Mouse (Mus musculus) intestine, embryonic 14.5 days (tissue): Measurements from ENCODE around the gene Gm44502. TPM values are rescaled to one million over a fixed set of nuclear protein-coding genes. Genes with fewer than 3 reads are reported as not detected.

Experiments
- ATAC-seq: fragments of 200-750 bp; cut with Nextera tagmentation; replicated peaks from 2 replicates; pipeline ENCODE4 v1.8.0; 2017; ENCODE audit warnings: low read depth, moderate number of reproducible peaks, moderate TSS enrichment, moderate library complexity; ENCODE audit not compliant: low FRiP score, low TSS enrichment
- DNase-seq: peaks from one replicate; pipeline ENCODE4 v3.0.0-alpha.2; 2018; ENCODE audit warnings: low spot score
- H3K27ac ChIP-seq: fragments of 300-500 bp; sonication (generic); 2 replicates; pipeline ENCODE4 v1.5.1; 2014; ENCODE audit warnings: low read depth, mild to moderate bottlenecking, control low read depth
- H3K27me3 ChIP-seq: fragments of 300-500 bp; sonication (generic); replicated peaks from 2 replicates; pipeline ENCODE4 v1.6.1; 2014; ENCODE audit warnings: low read length, control low read depth; ENCODE audit not compliant: control insufficient read depth, insufficient read depth
- H3K36me3 ChIP-seq: fragments of 300-500 bp; sonication (generic); 2 replicates; pipeline ENCODE4 v1.6.1; 2014; ENCODE audit warnings: low read length, control low read depth; ENCODE audit not compliant: control insufficient read depth, insufficient read depth
- H3K4me1 ChIP-seq: fragments of 300-500 bp; sonication (generic); replicated peaks from 2 replicates; pipeline ENCODE4 v1.6.1; 2014; ENCODE audit warnings: low read length, control low read depth, mixed read lengths; ENCODE audit not compliant: control insufficient read depth, insufficient read depth
- H3K4me2 ChIP-seq: fragments of 300-500 bp; sonication (generic); 2 replicates; pipeline ENCODE4 v1.6.1; 2014; ENCODE audit warnings: low read length
- H3K4me3 ChIP-seq: fragments of 300-500 bp; sonication (generic); 2 replicates; pipeline ENCODE4 v1.5.1; 2014; ENCODE audit warnings: low read depth, low read length, control low read depth, mixed read lengths
- H3K9ac ChIP-seq: fragments of 300-500 bp; sonication (generic); 2 replicates; pipeline ENCODE4 v1.6.1; 2014; ENCODE audit warnings: mild to moderate bottlenecking, low read length
- H3K9me3 ChIP-seq: fragments of 300-500 bp; sonication (generic); 2 replicates; pipeline ENCODE4 v1.6.1; 2016; ENCODE audit warnings: low read length, control low read depth; ENCODE audit not compliant: control insufficient read depth
- WGBS: fragments of 180-500 bp; shearing (Covaris S2); extraction: QIAGEN DNeasy Blood & Tissue Kit; methylation state at CpG from one replicate; pipeline ENCODE4 v1.1.7; 2014; 5-methylcytosine and 5-hydroxymethylcytosine counted together
- polyA plus RNA-seq: library from polyadenylated mRNA; unstranded; fragments of >200 nt; fragmentation: Nextera tagmentation; extraction: Ambion mirVana; gene quantifications from 2 replicates; pipeline ENCODE4 v1.2.1, GENCODE M21; 2014

Gene Gm44502
- polyA plus RNA-seq, 1 experiment from 2014 or later, result not detected

DNA sequence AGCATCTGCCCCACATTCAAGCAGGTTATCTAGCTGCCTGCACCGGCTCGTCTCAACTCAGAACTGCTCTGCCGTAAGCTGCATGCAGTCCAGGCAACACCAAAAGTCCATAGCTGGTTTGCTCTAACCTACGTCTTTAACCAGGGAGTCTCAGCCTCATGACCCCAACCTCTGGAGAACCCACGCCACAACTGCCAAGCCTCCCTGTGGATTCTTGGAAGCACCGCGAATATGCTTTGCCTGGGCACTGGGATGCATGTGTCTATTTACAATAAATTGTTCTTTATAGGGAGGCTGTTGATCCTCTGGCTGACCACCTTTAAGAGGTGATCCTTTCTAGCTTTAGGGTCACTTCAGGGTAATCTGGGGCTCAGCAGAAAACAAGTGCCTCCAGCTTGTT is 57.0 kb downstream of the Gm44502 start:
- WGBS, result 85% methylated on average over 7 of the region's 7 CpGs
- H3K27ac ChIP-seq, result no peak overlapping the region
- H3K27me3 ChIP-seq, result peaks cover 15% of the 10 kb centered on the region

DNA sequence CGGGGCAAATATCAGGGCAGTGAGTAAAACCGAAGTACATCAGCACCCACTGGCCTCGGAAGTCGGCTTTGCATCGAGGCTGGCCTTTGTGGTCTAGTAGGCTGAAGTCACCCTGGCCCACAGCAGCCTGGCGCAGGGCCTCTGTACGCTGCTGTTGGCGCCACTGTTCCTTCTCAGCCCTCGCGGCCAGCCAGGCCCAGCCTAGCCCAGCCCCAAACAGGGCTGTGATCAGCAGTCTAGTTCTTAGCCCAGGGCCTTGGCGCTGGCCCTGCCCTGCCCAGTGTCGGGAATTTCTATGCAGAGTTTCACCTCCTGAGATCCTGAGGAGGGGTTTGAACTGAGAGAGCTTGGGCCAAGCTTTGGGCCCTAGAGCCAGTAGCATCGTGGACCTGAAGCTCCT is 57.4 kb downstream of the Gm44502 start:
- Histone ChIP-seq H3K27ac (no peak overlapping the region), H3K36me3 (peaks cover 56% of the 10 kb centered on the region), H3K4me2 (no peak overlapping the region)

More for the DNA sequence above, 57.0 kb downstream of the Gm44502 start:
- ATAC-seq, result no peak
- Histone ChIP-seq H3K4me1 (peaks cover 10% of the 10 kb centered on the region; the same call in 1 of the 2 replicates), H3K4me2 (peak overlapping the region; percentile 77), H3K36me3 (peaks cover 52% of the 10 kb centered on the region), H3K4me3 (no peak overlapping the region; the same call in 1 of the 2 replicates), H3K9me3 (no peaks in the 10 kb centered on the region), H3K9ac (no peak overlapping the region)
- no peak for DNase-seq

More for the DNA sequence above, 57.4 kb downstream of the Gm44502 start:
- Histone ChIP-seq H3K4me1 (0 out of 2 replicates have a peak, but pooled peaks cover 5% of the 10 kb centered on the region), H3K27me3 (peaks cover 10% of the 10 kb centered on the region), H3K9me3 (no peaks in the 10 kb centered on the region), H3K4me3 (no peak overlapping the region), H3K9ac (no peak overlapping the region)
- ATAC-seq, result no peak
- DNase-seq, result no peak
- WGBS, result 85% methylated on average over 13 of the region's 13 CpGs

Other genes starting within 250 kb of the Gm44502 start
- 149 and 150 TPM in 2 replicates for gene Plxnb2, start 248.9 kb downstream of the Gm44502 start, polyA plus RNA-seq
- gene Dennd6b, start 233.2 kb downstream of the Gm44502 start, polyA plus RNA-seq, result 13.9 and 16.2 TPM in 2 replicates
- gene Ppp6r2, start 218.1 kb downstream of the Gm44502 start, polyA plus RNA-seq, result 26.9 and 29.6 TPM in 2 replicates
- 52.6 and 53.6 TPM in 2 replicates for gene Sbf1, start 114.4 kb downstream of the Gm44502 start, polyA plus RNA-seq
- 0.32 and 0.73 TPM in 2 replicates for gene Adm2, start 107.0 kb downstream of the Gm44502 start, polyA plus RNA-seq
- not detected in 2 replicates for gene Miox, start 95.3 kb downstream of the Gm44502 start, polyA plus RNA-seq
- 46.7 and 48.6 TPM in 2 replicates for gene Lmf2, start 74.0 kb downstream of the Gm44502 start, polyA plus RNA-seq
- gene Ncaph2, start 74.0 kb downstream of the Gm44502 start, polyA plus RNA-seq, result 157 and 170 TPM in 2 replicates
- 12.3 and 14.6 TPM in 2 replicates for gene Sco2, start 55.9 kb downstream of the Gm44502 start, polyA plus RNA-seq
- 1.2 and 1.5 TPM in 2 replicates for gene Tymp, start 52.7 kb downstream of the Gm44502 start, polyA plus RNA-seq
- 0.34 TPM in 1 of 2 replicates, not detected in the other for gene Odf3b, start 50.4 kb downstream of the Gm44502 start, polyA plus RNA-seq
- gene Klhdc7b, start 44.8 kb downstream of the Gm44502 start, polyA plus RNA-seq, result not detected in 2 replicates
- gene Syce3, start 19.2 kb downstream of the Gm44502 start, polyA plus RNA-seq, result not detected in 2 replicates
- 0.60 and 0.76 TPM in 2 replicates for gene Cpt1b, start 3.8 kb downstream of the Gm44502 start, polyA plus RNA-seq
- 1.7 and 2.2 TPM in 2 replicates for gene C730034F03Rik, start 107 bp downstream of the Gm44502 start, polyA plus RNA-seq
- gene Chkb, start 212 bp upstream of the Gm44502 start, polyA plus RNA-seq, result 46.3 and 49.7 TPM in 2 replicates
- 5.1 TPM in 2 replicates for gene Mapk8ip2, start 24.2 kb upstream of the Gm44502 start, polyA plus RNA-seq
- 14.4 and 15.4 TPM in 2 replicates for gene Arsa, start 47.7 kb upstream of the Gm44502 start, polyA plus RNA-seq
- 1.9 and 2.1 TPM in 2 replicates for gene Shank3, start 69.9 kb upstream of the Gm44502 start, polyA plus RNA-seq
- gene Acr, start 138.6 kb upstream of the Gm44502 start, polyA plus RNA-seq, result 0.43 TPM in 1 of 2 replicates, not detected in the other
- gene Rabl2, start 162.2 kb upstream of the Gm44502 start, polyA plus RNA-seq, result 41.3 and 44.9 TPM in 2 replicates